Mouse (Mus musculus): ENCODE measurements around the gene Tmem143.
"Not testable (repeated sequence)": the region's sequence is repeated elsewhere in the genome, so short reads cannot be mapped to it uniquely, and the experiment has no call there.

The Tmem143 gene

GRCm38 (mm10) chr7:45887246-45887645 lies 9.5 kb upstream of the Tmem143 start:
- DNase-seq (ENCODE audit: inconsistent ontology term) = no peak

- no peak for DNase-seq (ENCODE audit: inconsistent ontology term)
Measured at GRCm38 (mm10) chr7:45892651-45893050, 4.1 kb upstream of the Tmem143 start.

GRCm38 (mm10) chr7:45895931-45896516 lies 717 bp upstream of the Tmem143 start:
- no peak for DNase-seq (ENCODE audit: inconsistent ontology term)

- no peak for DNase-seq (ENCODE audit: inconsistent ontology term)
Measured at GRCm38 (mm10) chr7:45897258-45897757, 567 bp downstream of the Tmem143 start.

- DNase-seq (ENCODE audit: inconsistent ontology term) = not testable (repeated sequence)
Measured at GRCm38 (mm10) chr7:45898125-45898524, 1.4 kb downstream of the Tmem143 start.

- no peak for DNase-seq (ENCODE audit: inconsistent ontology term)
Measured at GRCm38 (mm10) chr7:45901562-45901961, 4.8 kb downstream of the Tmem143 start.

GRCm38 (mm10) chr7:45902481-45903002 lies 5.8 kb downstream of the Tmem143 start:
- DNase-seq (ENCODE audit: inconsistent ontology term) = no peak

GRCm38 (mm10) chr7:45906622-45907021 lies 9.9 kb downstream of the Tmem143 start:
- no peak for DNase-seq (ENCODE audit: inconsistent ontology term)

GRCm38 (mm10) chr7:45908384-45908783 lies 11.6 kb downstream of the Tmem143 start:
- DNase-seq (ENCODE audit: inconsistent ontology term) = no peak

- DNase-seq (ENCODE audit: inconsistent ontology term) = no peak
Measured at GRCm38 (mm10) chr7:45909145-45909544, 12.4 kb downstream of the Tmem143 start.

GRCm38 (mm10) chr7:45914067-45914466 lies 17.3 kb downstream of the Tmem143 start:
- DNase-seq (ENCODE audit: inconsistent ontology term) = no peak

- no peak for DNase-seq (ENCODE audit: inconsistent ontology term)
Measured at GRCm38 (mm10) chr7:45915011-45915410, 18.3 kb downstream of the Tmem143 start.

- peak; percentile 79 for DNase-seq (ENCODE audit: inconsistent ontology term)
Measured at GRCm38 (mm10) chr7:45916056-45917003, 19.6 kb downstream of the Tmem143 start.

- no peak for DNase-seq (ENCODE audit: inconsistent ontology term)
Measured at GRCm38 (mm10) chr7:45917004-45917704, 20.4 kb downstream of the Tmem143 start.

- no peak for DNase-seq (ENCODE audit: inconsistent ontology term)
Measured at GRCm38 (mm10) chr7:45917926-45918325, 21.2 kb downstream of the Tmem143 start.

GRCm38 (mm10) chr7:45919083-45919671 lies 22.4 kb downstream of the Tmem143 start:
- DNase-seq (ENCODE audit: inconsistent ontology term) = no peak

GRCm38 (mm10) chr7:45919761-45920160 lies 23.0 kb downstream of the Tmem143 start:
- no peak for DNase-seq (ENCODE audit: inconsistent ontology term)

- peak; percentile 89 for DNase-seq (ENCODE audit: inconsistent ontology term)
Measured at GRCm38 (mm10) chr7:45920583-45921241, 24.0 kb downstream of the Tmem143 start.

- DNase-seq (ENCODE audit: inconsistent ontology term) = no peak
Measured at GRCm38 (mm10) chr7:45921242-45921621, 24.5 kb downstream of the Tmem143 start, which contains the start of gene Emp3. Emp3 (minus strand) TSS chr7:45921404.

- DNase-seq (ENCODE audit: inconsistent ontology term) = no peak
Measured at GRCm38 (mm10) chr7:45921950-45922600, 25.3 kb downstream of the Tmem143 start.
